Mouse (Mus musculus) cerebellum, postnatal 36 days (tissue): ENCODE results near the gene Haghl.
A peak's percentile ranks its signal among the peaks of the same experiment; 100 is the strongest.
"Not testable (repeated sequence)": the region's sequence is repeated elsewhere in the genome, so short reads cannot be mapped to it uniquely, and the experiment has no call there.

ENCODE experiments used
- DNase-seq, 2 experiments: peaks; one replicate each; pipeline ENCODE4 v3.0.0; 2021 to 2022; ENCODE audit warnings: mixed read lengths in 2 of 2

Haghl gene

DNA sequence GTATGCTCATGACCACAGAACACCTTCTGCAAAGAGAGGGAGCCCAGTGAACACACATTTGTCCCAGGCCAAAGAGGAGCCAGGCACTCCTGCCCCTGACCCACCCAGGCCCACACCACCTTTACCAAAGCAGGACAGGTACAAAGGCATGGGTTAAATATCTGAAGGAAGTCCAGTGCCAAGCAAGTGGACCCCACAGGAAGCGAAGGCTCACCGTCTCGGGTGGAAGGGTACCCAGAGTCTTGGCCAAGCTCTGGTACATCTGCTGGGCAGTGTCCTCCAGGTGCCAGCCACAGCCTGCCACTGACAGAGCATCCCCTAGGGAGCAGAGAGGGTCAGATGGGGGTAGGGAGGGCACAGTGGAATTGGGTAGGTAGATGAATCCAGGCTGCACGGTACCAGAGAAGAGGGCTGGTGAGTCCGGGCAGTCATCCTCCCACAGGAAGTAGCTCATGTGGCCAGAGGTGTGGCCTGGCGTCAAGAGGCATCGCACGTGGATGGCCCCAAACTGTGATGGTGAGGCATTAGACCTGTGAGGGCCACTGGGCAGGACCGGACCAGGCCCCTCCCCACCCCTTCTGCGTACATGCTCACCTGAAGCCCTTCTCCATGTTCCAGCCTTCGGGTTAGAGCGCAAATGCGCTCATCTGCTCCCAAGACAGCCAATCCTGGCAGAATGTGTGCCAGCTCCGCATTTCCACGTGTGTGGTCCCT is 1.5 kb downstream of the Haghl start:
- no peak for DNase-seq

DNA sequence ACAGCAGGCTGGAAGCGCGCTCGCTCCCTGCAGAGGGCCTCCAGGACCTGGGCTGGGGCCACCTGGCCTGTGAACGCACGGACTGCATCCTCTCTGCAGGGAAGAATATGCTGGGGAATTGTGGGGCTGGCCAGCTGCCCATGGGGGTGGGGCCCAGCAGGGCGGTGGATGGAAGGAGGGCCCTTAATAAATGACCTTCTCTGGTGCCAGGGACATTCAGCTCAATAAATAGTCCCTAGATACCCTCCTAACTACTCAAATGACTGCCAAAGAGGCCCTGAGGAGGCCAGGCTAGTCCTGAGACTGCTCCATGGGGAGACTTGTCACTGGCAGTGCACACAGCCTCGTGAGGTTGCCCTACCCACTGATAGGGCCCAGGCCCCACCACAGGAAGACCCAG is 2.4 kb downstream of the Haghl start:
- DNase-seq = peak in 1 of 2 experiments; percentile 68

DNA sequence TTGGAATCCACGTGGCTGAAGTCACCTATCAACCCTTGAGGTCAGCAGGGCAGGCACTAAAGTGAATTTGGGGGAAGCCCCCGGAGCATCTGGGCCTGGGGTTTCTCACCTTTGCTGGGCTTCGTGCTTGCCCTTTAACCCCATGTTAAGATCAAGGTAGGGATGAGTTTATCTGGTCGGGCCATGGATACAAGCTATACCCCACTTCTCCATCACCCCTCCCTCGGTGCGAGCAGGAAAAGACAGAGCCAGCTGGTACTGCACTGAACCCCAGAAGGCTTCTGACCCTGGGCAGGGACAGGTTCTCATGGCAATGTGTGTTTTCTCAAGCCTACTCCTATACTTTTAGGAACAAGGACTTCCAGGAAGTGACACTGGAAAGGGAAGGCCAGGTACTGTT is 4.1 kb downstream of the Haghl start:
- DNase-seq = no peak

DNA sequence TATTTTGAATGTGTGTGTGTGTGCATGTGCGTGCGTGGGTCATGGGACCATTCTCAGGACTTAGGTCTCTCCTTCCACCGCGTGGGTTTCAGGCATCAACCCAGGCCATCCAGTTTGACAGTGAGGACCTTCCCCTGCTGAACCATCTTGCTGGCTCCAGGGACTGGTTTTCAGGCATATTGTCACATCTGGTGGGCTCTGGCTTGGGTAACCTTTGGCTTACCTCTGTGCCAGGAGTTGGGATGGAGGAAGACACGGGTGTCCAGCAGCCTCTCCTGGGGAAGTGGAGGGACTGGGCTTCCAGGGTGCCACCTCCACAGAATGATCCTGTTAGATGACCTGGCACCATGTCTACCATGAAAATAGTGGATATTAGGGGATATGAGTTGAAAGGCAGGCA is 7.5 kb downstream of the Haghl start:
- no peak for DNase-seq

DNA sequence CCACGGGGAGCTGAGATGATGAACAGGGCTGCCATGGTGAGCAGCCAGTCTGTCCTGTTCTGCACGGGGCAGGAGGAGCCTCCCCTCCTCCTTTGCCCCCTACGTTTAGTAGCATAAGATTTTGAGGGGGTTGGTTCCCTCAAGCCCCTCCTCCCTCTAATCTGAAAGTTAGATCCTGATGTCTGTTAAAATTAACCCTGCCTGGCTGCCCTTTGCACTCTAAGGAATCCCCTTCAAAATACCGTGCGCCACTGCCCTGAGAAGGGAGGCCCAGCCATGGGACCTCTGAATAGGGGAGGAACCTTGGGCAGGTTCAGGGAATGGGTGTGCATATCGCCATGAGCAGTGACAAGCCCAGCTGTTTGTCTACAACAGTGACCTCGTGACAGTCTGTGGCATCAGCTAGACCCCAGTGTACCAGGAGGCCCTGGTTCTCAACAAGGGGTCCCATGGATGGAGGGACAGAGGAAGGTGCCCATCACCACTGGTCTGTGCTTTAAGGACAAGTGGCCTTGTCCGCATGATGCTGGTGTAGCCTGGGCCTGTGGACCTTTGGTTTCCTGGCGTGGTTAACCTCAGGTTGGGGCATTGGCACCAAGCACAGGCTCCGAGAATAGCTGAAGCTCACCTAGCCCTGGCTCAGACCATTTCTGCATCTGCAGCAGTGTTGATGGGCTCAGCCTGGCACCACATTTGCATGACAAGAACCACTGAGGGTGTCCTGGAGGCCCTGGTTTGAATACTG is 10.0 kb downstream of the Haghl start:
- no peak for DNase-seq

DNA sequence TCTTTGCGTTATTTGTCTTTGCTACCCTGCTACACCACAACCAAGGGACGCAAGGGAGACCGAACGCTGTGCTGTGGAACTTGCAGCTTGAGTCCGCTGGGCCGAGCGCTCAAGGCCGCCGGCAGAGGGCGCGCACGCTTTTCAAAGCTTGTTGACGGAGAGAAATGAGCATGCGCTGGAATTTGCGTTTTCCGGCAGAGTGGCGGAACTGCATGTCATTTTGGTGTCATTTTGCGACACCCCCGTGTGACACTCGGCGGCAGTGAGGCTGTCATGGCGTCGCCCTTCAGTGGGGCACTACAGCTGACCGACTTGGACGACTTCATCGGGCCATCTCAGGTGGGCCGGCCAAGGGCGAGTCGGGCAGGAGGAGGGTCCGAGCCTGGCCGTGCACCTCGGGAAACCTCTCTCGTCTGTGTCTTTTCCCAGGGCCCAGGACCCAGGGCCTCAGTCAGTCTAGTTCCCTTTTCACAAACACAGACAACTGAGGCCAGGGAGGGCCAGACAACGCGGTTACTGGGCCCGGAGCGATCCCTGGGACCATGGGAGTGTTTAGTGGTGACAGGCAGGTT is 11.8 kb downstream of the Haghl start, which contains the start of gene Narfl:
Gene Narfl (plus strand): TSS at position 228 of the 572 bp plus-strand sequence.
- peak; percentile 99 for DNase-seq

DNA sequence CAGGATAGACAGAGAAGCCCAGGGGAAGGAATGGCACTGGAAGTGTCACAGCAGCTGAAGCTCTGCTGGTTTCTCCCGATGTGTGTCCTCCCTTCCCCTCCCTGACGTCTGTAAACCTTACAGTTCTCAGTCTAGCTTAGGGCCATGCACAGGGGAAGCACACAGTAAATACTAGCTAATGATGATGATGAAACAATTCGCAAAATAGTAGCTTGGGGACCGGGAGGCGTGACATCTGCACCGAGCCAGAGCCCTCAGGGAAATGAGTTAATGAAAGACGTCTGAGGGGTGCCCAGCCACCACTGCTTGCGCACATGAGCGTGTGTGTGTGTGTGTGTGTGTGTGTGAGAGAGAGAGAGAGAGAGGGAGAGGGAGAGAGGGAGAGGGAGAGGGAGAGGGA is 16.1 kb downstream of the Haghl start:
- DNase-seq = no peak

DNA sequence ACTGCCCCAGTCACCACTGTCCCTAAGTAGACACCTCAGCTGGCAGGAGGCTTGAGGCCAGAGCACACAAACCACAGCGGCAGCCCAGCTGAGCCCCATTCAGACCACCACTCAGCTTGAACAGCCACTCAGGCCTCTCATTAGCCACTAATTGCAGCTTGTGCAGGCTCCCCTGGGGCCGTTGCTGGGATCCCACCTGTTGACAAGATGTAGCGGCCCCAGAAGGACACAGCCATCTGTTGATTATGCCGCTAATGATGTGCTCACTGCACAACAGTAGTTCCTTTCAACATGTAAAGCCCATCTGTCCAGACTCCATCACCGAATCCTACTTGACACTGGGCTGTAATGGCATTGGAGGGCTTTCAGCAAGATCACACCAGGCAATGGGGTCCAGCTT is 19.6 kb downstream of the Haghl start:
- no peak for DNase-seq

DNA sequence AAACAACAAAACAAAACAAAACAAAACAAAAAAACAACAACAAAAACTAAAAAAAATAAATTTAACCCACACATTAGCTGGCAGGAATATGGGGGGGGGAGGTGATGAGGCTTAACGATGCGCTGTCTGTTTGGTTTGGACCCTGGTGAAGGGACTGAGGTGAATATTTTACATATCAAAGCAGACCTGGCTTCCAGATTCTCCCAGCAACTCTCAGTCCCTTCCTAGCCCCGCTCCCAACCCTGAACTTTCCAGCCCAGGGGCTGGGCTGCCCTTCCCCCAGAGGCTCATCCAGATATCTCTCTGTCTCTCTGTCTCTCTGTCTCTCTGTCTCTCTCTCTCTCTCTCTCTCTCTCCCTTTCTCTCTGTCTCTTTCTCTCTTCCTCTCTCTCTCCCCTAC is 22.9 kb downstream of the Haghl start:
- DNase-seq = no peak

DNA sequence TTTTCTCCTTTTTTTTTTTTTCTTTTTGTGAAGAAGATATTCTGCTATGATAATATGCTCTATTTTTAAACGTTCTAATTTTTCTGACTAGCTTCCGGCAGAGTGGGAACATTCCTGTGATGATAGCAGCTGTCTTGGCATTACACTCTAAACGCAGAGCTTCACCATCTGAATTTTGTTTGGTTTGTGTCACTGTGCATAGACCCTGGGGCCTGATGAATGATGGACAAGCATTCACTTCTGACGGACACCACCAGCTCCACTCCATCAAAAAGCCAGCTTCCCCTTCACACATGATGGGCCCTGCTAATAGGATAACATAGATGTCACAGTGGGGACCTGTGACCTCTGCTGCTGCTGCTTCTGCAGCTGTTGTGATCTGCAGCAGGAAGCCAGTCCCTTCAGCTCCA is 23.9 kb downstream of the Haghl start:
- DNase-seq = no peak

DNA sequence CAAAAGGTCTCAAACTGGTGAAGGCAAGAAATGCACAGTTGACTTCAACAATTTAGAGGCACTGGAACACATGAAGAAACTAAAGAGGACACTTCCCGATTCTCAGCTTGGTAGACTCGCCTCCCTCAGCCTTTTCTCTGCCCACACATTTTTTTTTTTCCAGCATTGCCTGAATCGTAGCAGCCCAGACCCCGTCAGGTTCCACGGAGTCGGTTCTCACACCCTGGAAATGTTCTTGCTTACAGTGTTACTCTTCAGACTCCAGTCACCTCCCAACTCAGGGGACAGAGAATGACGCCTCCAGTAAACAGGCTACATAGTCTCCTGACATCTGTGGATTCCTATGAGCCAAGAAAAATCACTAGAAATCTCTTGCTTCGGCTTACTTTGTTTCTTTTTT is 25.3 kb downstream of the Haghl start:
- DNase-seq = no peak

DNA sequence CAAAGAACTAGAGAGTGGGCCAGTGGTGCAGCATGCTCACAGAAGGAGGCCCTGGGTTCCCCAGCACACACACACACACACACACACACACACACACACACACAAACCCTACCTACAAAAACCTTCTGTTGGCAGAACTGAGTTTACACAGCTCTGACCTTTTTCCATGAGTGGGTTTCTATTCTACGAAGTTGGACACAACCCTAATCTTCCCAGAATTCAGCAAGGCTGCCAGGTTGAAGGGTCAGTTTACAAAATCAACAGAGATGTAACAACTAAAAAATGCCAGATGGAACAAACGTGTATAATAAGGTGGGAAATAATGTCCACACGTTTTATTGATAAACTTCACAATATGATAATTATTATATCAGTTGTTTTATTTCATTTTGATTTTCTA is 27.8 kb downstream of the Haghl start:
- no peak for DNase-seq

DNA sequence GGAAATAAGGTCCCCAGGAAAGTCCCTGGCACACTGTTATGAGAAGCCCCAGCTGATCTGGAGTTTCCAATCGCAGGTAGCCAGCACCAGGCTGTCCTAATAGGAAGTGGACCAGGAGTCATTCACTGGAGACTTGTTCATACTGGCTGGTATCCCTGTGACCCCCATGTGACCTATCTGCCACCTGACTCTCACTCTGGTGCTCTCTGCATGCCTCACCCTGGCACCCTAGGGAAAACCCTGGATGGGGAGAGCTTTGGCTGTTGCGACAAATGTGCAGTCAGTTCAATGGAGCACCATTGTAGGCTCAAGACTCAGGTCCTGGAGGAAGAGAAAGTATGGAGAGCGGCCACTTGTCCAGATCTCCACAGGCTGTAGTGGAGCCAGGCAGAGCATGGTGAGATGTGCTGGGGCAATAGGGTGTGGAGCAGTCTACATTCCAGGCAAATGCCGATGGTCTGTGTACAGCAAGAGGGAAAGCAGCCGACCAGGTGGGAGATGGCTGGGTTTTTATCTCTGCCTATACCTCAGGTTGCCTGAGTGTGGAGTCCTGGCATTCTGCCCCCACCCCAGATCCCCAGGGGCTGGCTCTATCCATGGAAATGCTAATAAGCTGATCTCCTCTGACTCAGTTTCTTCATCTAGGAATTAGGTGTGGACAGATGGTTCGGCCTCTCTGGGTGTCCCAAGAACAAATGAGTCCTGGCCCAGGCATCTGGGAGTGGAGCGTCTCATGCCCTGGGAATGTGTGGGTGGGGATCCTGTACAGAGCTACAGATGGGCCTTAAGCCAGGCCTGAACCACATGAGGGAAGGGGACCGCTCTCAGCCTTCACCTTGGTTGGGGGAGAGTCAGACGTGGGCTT is 28.9 kb downstream of the Haghl start:
- no peak for DNase-seq

DNA sequence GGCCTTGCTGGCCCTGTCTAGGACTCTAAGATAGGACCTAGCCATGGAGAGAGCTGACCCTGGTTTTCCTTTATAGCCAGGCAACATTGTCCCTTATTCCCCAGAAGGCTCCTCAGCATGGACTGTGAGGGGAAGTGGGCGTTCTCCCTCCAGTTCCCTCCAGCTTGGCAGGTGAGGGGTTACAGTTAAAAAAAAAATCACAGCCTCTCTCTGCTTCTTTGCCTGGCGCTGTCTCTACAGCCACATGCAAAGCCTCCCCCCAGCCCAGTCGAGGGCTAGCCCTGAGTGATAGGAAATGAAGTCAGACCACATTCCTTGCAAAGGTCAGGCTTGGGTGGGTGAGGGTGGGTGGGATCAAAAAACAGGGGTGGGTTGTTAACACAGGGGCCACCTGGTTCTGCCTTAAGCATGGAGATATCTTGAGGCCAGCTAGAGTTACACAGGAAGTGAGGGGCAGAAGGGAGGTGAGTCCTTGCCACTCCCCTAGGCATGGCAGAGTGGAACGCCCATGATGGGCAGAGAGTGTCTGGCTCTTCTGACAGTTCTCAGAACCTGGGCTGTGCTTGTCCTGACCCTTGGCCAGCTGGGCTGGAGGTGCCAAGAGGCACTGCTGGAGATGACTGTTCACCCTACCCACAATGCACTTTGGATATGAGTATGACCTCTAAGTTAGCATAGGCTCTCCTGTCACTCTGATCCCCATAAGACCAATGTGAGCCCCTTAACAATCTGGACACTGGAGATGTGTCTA is 29.7 kb downstream of the Haghl start:
- DNase-seq = no peak

DNA sequence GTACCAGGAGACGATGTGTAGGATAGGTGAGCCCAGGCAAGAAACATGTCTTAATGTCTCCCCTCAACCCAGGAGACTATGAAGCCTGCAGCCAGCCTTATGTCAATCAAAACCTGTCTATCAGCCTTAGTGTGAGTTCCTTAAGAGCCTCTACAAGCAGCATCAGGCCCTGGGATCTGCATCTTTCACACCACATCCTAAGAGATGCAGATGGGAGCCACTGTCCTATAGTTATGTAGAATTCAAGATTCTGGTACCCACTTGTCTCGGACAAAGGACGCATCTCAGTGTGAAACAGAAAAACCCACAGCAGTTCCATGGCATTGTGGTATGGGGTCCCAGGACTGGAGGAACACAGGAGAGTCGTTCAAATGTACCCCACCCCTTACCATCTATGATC is 30.4 kb downstream of the Haghl start:
- no peak for DNase-seq

DNA sequence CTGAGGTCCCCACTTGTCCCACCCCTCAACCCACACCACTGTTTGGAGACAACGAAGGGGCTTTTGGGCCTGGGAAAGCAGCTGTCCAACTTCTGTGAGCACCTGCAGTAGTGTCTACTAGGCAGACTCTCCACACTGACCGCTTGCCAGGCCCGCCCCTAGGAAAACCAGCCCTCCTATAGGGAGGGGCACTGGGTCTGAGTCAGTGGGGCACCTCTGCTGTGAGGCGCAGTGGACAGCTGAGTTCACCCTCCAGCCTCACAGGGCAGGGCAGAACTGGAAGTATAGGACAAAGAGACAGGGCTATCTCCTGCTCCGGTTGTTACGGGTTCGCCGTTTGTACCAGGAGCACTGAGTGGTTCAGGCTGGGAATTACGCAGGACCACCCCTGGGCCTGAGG is 31.2 kb downstream of the Haghl start, which contains the start of gene Msln:
Gene Msln (minus strand): TSS at position 138 of the 400 bp plus-strand sequence.
- DNase-seq = no peak

DNA sequence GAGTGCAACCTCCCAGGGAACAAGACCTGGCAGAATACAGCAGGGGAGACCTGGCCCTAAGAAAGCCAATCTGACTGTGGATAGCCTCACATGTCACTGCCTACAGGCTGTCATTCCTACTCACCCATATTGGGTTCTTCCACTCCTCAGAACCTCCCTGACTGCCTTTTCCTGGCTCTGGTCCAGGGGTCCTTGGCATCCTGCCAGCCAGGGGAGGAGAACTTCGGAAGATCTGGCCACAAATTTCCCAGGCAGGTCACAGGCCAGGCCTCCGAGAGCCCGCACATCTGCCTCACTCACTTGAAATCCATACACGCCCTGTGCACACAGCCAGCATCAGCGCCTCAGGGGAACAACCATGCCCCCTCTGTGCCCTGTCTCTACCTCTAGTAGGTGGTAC is 34.0 kb downstream of the Haghl start:
- peak; percentile 18 to 22 for DNase-seq

DNA sequence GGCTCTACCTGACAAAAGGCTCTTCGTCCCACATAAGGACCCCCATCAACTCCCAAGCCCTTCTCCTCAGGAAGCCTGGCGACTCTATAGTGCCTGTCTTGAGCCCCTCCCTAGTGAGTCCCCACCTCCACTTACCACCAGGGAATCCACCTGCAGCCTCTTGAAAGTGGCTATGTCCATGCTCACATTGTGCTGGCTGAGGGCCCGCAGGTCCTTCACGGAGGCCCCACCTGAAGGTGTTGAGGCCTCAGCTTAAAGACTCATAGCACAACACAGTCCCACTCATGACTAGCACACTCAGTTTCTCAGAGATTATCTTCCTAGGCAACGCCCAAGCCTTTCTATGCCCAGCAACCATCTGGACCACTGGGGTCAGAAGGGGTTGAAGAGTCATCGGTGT is 36.2 kb downstream of the Haghl start:
- no peak for DNase-seq

DNA sequence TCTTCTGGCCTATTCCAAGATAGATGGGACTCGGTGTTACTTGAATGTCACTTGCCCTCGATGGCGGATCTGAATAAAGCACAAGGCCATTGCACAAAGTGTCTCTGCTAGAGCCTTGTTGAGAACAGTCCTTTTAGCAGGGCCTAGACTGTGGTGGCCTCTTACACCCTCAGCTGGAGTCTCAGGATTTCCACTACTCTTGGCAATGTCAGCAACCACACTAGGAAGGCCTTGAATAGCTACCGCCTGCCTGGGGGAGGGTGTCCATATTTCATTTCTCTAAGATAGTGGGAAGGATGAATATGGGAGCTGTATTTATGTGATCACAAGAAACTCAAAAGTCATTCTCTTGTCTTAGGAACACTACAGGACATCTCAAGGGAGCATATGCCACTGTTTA is 37.2 kb downstream of the Haghl start:
- DNase-seq = no peak

DNA sequence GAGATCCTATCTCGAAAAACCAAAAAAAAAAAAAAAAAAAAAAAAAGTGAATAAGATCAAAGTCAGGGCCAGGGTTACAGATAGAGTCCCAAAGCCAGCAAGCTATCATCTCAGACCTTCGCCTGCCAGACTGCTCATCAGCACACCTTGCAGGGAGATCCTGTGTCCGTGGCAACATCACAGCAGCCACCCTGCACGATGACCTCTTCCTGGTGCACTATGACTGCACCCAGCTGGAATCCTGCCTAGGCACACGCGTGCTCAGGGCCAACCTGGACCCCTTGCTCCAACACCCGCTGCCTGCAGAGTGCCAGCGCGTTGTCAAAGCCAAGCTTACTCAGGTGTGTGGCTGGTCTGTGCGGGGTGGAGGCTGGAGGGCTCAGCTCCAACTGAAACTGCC is 41.2 kb downstream of the Haghl start:
- no peak for DNase-seq

DNA sequence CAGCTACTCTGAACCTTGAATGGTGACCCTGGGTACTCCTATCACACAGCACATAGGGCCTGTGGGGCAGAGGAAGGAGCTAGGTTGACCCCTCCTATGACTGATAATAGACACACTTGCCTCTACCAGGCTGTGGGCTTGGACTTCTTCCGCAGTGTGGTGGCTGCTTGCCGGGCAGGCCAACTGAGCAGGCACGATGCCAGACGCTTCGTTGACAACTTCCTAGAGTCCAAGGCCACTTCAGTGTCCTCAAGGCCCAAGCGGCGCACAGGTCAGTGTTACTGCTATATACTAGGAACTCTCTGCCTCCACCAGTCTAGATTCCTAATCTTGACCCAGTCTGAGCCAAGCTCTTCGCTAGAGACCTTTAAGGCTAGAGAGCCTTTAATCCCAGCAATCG is 41.6 kb downstream of the Haghl start:
- DNase-seq = no peak

DNA sequence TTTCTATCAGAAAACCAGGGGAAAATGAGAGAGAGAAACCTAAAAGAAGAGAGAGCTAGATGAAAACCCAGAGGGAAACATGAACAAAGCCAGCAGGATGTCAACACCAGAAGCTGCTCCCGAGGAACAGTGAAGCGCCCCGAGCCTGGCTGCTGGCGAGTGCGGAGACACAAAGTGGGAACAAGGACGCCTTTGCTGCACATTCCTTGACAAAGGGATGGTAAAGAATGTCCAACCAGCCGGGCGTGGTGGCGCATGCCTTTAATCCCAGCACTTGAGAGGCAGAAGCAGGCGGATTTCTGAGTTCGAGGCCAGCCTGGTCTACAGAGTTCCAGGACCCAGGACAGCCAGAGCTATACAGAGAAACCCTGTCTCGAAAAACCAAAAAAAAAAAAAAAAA is 44.0 kb downstream of the Haghl start:
- not testable (repeated sequence) for DNase-seq
